Mouse (Mus musculus) stomach, postnatal 0 days (tissue): ENCODE results near the gene Ulbp1. TPM values are rescaled to one million over a fixed set of nuclear protein-coding genes. Genes with fewer than 3 reads are reported as not detected.
"Not testable (repeated sequence)": the region's sequence is repeated elsewhere in the genome, so short reads cannot be mapped to it uniquely, and the experiment has no call there.

Experiments
- ATAC-seq: fragments of 200-750 bp; cut with Nextera tagmentation; 2 replicates; pipeline ENCODE4 v1.8.0; 2017; ENCODE audit not compliant: low FRiP score, low TSS enrichment
- DNase-seq: peaks from one replicate; pipeline ENCODE4 v3.0.0-alpha.2; 2016; ENCODE audit warnings: low spot score
- H3K27ac ChIP-seq: fragments of 300-500 bp; sonication (generic); replicated peaks from 2 replicates; pipeline ENCODE4 v1.5.1; 2014; ENCODE audit warnings: mild to moderate bottlenecking, control low read depth
- H3K27me3 ChIP-seq: fragments of 300-500 bp; sonication (generic); 2 replicates; pipeline ENCODE4 v1.6.1; 2014; ENCODE audit warnings: low read length; ENCODE audit not compliant: control insufficient read depth, insufficient read depth
- H3K36me3 ChIP-seq: fragments of 300-500 bp; sonication (generic); 2 replicates; pipeline ENCODE4 v1.6.1; 2014; ENCODE audit warnings: low read length, mixed read lengths; ENCODE audit not compliant: control insufficient read depth, insufficient read depth
- H3K4me1 ChIP-seq: fragments of 300-500 bp; sonication (generic); replicated peaks from 2 replicates; pipeline ENCODE4 v1.6.1; 2014; ENCODE audit warnings: antibody characterized with exemption; ENCODE audit not compliant: control insufficient read depth, insufficient read depth
- H3K4me2 ChIP-seq: fragments of 300-500 bp; sonication (generic); replicated peaks from 2 replicates; pipeline ENCODE4 v1.6.1; 2014; ENCODE audit warnings: low read depth, mild to moderate bottlenecking, control low read depth, moderate library complexity
- H3K4me3 ChIP-seq: fragments of 300-500 bp; sonication (generic); 2 replicates; pipeline ENCODE4 v1.5.1; 2014; ENCODE audit warnings: low read depth, low read length, control low read depth
- H3K9ac ChIP-seq: fragments of 300-500 bp; sonication (generic); 2 replicates; pipeline ENCODE4 v1.6.1; 2014; ENCODE audit warnings: mild to moderate bottlenecking, low read length, control low read depth, mixed read lengths
- H3K9me3 ChIP-seq: fragments of 300-500 bp; sonication (generic); 2 replicates; pipeline ENCODE4 v1.6.1; 2016; ENCODE audit warnings: low read length; ENCODE audit not compliant: control insufficient read depth
- CTCF ChIP-seq: IDR thresholded peaks from 2 replicates; pipeline ENCODE4 v1.5.1; 2016; ENCODE audit warnings: antibody characterized with exemption, low read depth, mild to moderate bottlenecking, moderate library complexity
- EP300 ChIP-seq: optimal IDR thresholded peaks from 2 replicates; pipeline ENCODE3; 2016; ENCODE audit warnings: antibody characterized with exemption
- WGBS: fragments of 180-500 bp; shearing (Covaris S2); extraction: QIAGEN DNeasy Blood & Tissue Kit; methylation state at CpG from one replicate; pipeline ENCODE4 v1.1.7; 2014; 5-methylcytosine and 5-hydroxymethylcytosine counted together
- polyA plus RNA-seq: library from polyadenylated mRNA; unstranded; fragments of >200 nt; fragmentation: Nextera tagmentation; extraction: Ambion mirVana; gene quantifications from 2 replicates; pipeline ENCODE4 v1.2.1, GENCODE M21; 2015

Gene Ulbp1
- polyA plus RNA-seq = 0.56 and 0.59 TPM in 2 replicates

DNA sequence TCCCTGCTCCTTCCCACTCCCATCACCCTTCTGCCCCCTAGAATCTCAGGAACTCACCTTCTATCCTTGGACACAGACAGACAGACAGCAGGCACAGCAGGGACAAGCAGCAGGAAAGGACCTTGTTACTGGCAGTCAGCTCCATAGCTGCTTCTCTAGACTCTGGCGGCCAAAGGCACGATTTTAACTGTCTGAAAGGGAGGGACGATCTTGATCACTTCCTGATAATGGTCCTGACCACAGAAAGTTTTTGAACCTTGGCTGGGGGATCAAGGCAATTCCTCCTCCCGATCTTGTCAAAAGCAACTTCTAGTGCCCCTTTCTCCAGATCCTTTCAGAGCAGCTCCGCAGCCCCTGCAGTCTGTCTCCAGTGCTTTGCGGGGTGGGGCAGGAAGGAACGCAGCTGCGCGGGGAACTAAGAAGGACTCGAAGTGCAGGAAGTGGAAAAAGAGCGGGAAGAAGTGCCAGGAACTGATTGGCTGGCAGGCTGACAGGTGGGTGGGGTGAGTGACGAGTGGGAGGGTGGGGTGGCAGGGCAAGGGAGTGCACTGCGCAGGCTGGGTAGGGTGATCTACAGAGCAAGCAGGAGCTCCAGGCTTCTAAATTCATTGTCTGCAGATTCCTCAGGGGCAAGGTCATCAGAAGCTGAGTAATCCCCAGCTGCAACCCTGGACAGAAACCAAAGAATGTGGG, at the start of gene Ulbp1:
Gene Ulbp1, minus strand, starts transcription at position 442 of the 693 bp plus-strand sequence.
- Histone ChIP-seq H3K4me3 (no peak within 1 kb of the TSS), H3K4me1 (no peaks in the 10 kb centered on the region), H3K9me3 (no peaks in the 10 kb centered on the region), H3K27ac (no peak within 1 kb of the TSS), H3K4me2 (0 out of 2 replicates have a peak within 1 kb of the TSS, but pooled peaks have one; percentile 3), H3K36me3 (no peaks in the 10 kb centered on the region), H3K9ac (no peak within 1 kb of the TSS), H3K27me3 (no peaks in the 10 kb centered on the region)
- peak; percentile 62 for DNase-seq
- ATAC-seq = peak; percentile 71; the same call in 1 of the 2 replicates
- 56% methylated on average over 13 of the region's 13 CpGs for WGBS
- no peak for TF ChIP-seq CTCF
- no peak for TF ChIP-seq EP300

GRCm38 (mm10) chr10:7498180-7498579, 24.7 kb upstream of the Ulbp1 start:
- not testable (repeated sequence) for H3K27me3 ChIP-seq, H3K4me1 ChIP-seq, H3K9ac ChIP-seq, ATAC-seq, H3K27ac ChIP-seq, DNase-seq, H3K4me3 ChIP-seq, H3K4me2 ChIP-seq, H3K9me3 ChIP-seq, H3K36me3 ChIP-seq
- WGBS = 31% methylated on average over 1 of the region's 1 CpGs

DNA sequence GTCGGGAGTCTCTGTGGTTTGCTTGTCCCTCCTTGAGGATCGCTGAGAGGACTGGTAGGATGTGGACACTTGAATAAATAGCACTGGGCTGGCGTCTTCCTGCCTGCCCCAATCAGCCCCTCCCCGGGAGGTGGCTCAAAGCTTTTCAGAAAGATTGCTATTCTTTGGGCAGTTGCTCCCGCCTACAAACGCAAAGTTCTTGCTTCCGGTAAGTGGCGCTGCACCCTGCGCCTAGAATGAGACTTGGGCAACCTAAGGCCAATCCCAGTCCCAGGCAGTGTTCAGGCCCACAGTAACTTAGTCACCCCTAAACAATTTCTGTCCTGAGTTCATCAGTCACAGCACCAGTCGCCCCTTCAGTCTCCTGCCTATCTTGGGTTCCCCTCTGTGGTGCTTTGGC, 18.9 kb upstream of the Ulbp1 start:
- not testable (repeated sequence) for DNase-seq, H3K4me3 ChIP-seq, H3K36me3 ChIP-seq, H3K9ac ChIP-seq, H3K27me3 ChIP-seq, H3K9me3 ChIP-seq, H3K4me1 ChIP-seq, H3K27ac ChIP-seq, H3K4me2 ChIP-seq
- peak; percentile 47; the same call in 1 of the 2 replicates for ATAC-seq
- 9% methylated on average over 10 of the region's 10 CpGs for whole genome bisulfite sequencing
- 0 out of 2 replicates have a peak, but pooled peaks have one; percentile 9 for TF ChIP-seq CTCF

DNA sequence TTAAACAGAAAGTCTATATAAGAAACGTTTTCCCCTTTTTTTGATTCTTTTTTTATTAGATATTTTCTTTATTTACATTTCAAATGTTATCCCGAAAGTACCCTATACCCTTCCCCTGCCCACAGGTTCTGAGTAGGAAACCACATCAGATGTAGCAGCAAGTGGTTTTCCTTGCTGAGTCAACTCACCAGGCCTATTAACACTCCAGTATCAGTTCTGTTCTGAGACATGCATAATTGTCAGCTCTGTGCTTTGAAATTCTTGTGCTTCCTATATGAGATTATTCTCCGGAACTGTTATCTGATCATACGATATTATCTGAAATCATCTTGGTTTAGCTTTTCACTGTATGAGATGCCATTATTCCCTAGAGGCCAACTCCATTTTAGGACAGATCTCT, 10.2 kb upstream of the Ulbp1 start:
- no peak overlapping the region for H3K9ac ChIP-seq
- no peak for DNase-seq
- no peak overlapping the region for H3K4me2 ChIP-seq
- no peak for ATAC-seq
- H3K36me3 ChIP-seq = no peaks in the 10 kb centered on the region
- no peaks in the 10 kb centered on the region for H3K4me1 ChIP-seq
- no peaks in the 10 kb centered on the region for H3K27me3 ChIP-seq
- WGBS = 68% methylated on average over 4 of the region's 4 CpGs
- no peak for TF ChIP-seq CTCF
- TF ChIP-seq EP300 = no peak
- H3K9me3 ChIP-seq = no peaks in the 10 kb centered on the region
- no peak overlapping the region for H3K4me3 ChIP-seq
- no peak overlapping the region for H3K27ac ChIP-seq

DNA sequence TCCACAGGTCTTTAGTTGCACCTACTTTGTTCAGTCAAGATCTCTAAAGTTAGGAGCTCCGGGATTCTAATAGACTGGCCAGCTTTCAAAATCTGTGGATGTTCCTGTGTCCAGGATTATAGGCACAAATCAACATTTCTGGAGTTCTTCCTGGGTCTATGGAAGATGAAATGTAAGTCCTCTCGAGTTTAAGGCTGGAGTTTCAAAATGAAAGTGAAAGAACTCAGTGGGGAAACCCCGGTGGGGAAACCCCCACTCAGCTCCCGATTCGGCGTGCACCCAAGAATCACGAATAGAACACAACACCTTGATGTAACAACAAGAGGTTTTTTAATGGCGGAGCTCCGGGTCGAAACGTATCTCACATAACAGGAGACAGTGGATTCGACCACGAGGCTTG, 787 bp upstream of the Ulbp1 start:
- H3K9me3 ChIP-seq, H3K4me3 ChIP-seq, H3K27me3 ChIP-seq, H3K9ac ChIP-seq, H3K27ac ChIP-seq, H3K4me2 ChIP-seq, H3K4me1 ChIP-seq, DNase-seq, H3K36me3 ChIP-seq, ATAC-seq: not testable (repeated sequence)
- WGBS = 89% methylated on average over 7 of the region's 13 CpGs

GRCm38 (mm10) chr10:7471664-7472063, 1.8 kb downstream of the Ulbp1 start:
- Histone ChIP-seq H3K9me3 (no peaks in the 10 kb centered on the region), H3K4me2 (no peak overlapping the region), H3K27ac (no peak overlapping the region), H3K9ac (no peak overlapping the region), H3K36me3 (no peaks in the 10 kb centered on the region), H3K4me1 (no peaks in the 10 kb centered on the region), H3K4me3 (no peak overlapping the region), H3K27me3 (no peaks in the 10 kb centered on the region)
- WGBS = 71% methylated on average over 3 of the region's 3 CpGs
- ATAC-seq (no peak), DNase-seq (no peak)
- TF ChIP-seq EP300 = no peak
